Mouse (Mus musculus): Measurements from ENCODE around the gene Ubap1l.

Ubap1l gene

GRCm38 (mm10) chr9:65374468-65375162, 13.8 kb downstream of the Ubap1l start:
- no peak for DNase-seq (ENCODE audit: low spot score)

- DNase-seq (ENCODE audit: low spot score), result no peak
Observed at GRCm38 (mm10) chr9:65375163-65375934, 14.5 kb downstream of the Ubap1l start.

- DNase-seq (ENCODE audit: low spot score), result no peak
Observed at GRCm38 (mm10) chr9:65381017-65381590, 20.3 kb downstream of the Ubap1l start.

GRCm38 (mm10) chr9:65382031-65382750, 21.4 kb downstream of the Ubap1l start:
- no peak for DNase-seq (ENCODE audit: low spot score)

- no peak for DNase-seq (ENCODE audit: low spot score)
Observed at GRCm38 (mm10) chr9:65382751-65383097, 21.9 kb downstream of the Ubap1l start.

GRCm38 (mm10) chr9:65384276-65384675, 23.4 kb downstream of the Ubap1l start:
- no peak for DNase-seq (ENCODE audit: low spot score)

GRCm38 (mm10) chr9:65386373-65387140, 25.7 kb downstream of the Ubap1l start:
- DNase-seq (ENCODE audit: low spot score), result no peak

GRCm38 (mm10) chr9:65390752-65391612, 30.1 kb downstream of the Ubap1l start:
- no peak for DNase-seq (ENCODE audit: low spot score)

GRCm38 (mm10) chr9:65391613-65391964, 30.7 kb downstream of the Ubap1l start, which contains the start of gene Kbtbd13:
Gene Kbtbd13 (minus strand): TSS chr9:65391652.
- DNase-seq (ENCODE audit: low spot score), result no peak

- DNase-seq (ENCODE audit: low spot score), result peak; percentile 50
Observed at GRCm38 (mm10) chr9:65392638-65393364, 32.0 kb downstream of the Ubap1l start.

- DNase-seq (ENCODE audit: low spot score), result no peak
Observed at GRCm38 (mm10) chr9:65393606-65394005, 32.8 kb downstream of the Ubap1l start.

GRCm38 (mm10) chr9:65394360-65394759, 33.5 kb downstream of the Ubap1l start:
- DNase-seq (ENCODE audit: low spot score), result no peak

- peak; percentile 21 for DNase-seq (ENCODE audit: low spot score)
Observed at GRCm38 (mm10) chr9:65398279-65398678, 37.4 kb downstream of the Ubap1l start, which contains the start of gene Rasl12. Gene Rasl12 (plus strand): TSS chr9:65398506.

- DNase-seq (ENCODE audit: low spot score), result no peak
Observed at GRCm38 (mm10) chr9:65399934-65400333, 39.1 kb downstream of the Ubap1l start.

- DNase-seq (ENCODE audit: low spot score), result no peak
Observed at GRCm38 (mm10) chr9:65404331-65405183, 43.7 kb downstream of the Ubap1l start.

- no peak for DNase-seq (ENCODE audit: low spot score)
Observed at GRCm38 (mm10) chr9:65405184-65405449, 44.3 kb downstream of the Ubap1l start.

GRCm38 (mm10) chr9:65407327-65407726, 46.5 kb downstream of the Ubap1l start:
- DNase-seq (ENCODE audit: low spot score), result no peak

GRCm38 (mm10) chr9:65407861-65408260, 47.0 kb downstream of the Ubap1l start:
- no peak for DNase-seq (ENCODE audit: low spot score)

GRCm38 (mm10) chr9:65408871-65409295, 48.0 kb downstream of the Ubap1l start:
- no peak for DNase-seq (ENCODE audit: low spot score)
